Mouse (Mus musculus) heart, adult 2 months (tissue): Measurements from ENCODE around the gene Plppr1.

Source experiments
- CTCF ChIP-seq: fragments of 200-600 bp; IDR thresholded peaks from 2 replicates; pipeline ENCODE4 v1.8.1; 2022; ENCODE audit warnings: antibody characterized with exemption, mild to moderate bottlenecking, moderate library complexity
- EP300 ChIP-seq: fragments of 200-500 bp; IDR thresholded peaks from 2 replicates; pipeline ENCODE4 v1.6.1; 2011; ENCODE audit warnings: low read depth, low read length, control low read depth; ENCODE audit not compliant: insufficient read depth

GRCm38 (mm10) chr4:49212616-49213544 lies 153.8 kb downstream of the Plppr1 start:
- no peak for TF ChIP-seq CTCF
- TF ChIP-seq EP300: no peak
